ENCODE assay signal across 15 mouse cellular contexts in genomic region chr1:52527656-52528055, GRCm38 (mm10).
"Had no signal": no experiment of that assay in that cellular context is flagged by ENCODE, and none has a peak within 500 bp of the region (broad histone marks: within the 10 kb centered on the region; RNA-seq: fewer than 3 reads in every experiment).

No protein-coding gene starts in this region.

- H3K27ac ChIP-seq: midbrain, embryonic 10.5 days; midbrain, embryonic 12.5 days; neural tube, embryonic 12.5 days; stomach, embryonic 15.5 days; stomach, postnatal 0 days had no signal

- DNase-seq: lung, adult 18-20 months; lung, embryonic 14.5 days; lung, postnatal 10 days; lung, postnatal 4 days; midbrain, embryonic 14.5 days; right cerebral cortex, postnatal 14 days; thymus, adult 2 months; thymus, postnatal 25 days; thymus, postnatal 4 days had no signal

- H3K36me3 ChIP-seq: midbrain, embryonic 10.5 days; midbrain, embryonic 12.5 days; neural tube, embryonic 12.5 days; stomach, embryonic 15.5 days had no signal

- H3K4me1 ChIP-seq: midbrain, embryonic 10.5 days; midbrain, embryonic 12.5 days; neural tube, embryonic 12.5 days; stomach, embryonic 15.5 days had no signal

- H3K9ac ChIP-seq: lung, embryonic 14.5 days; midbrain, embryonic 12.5 days; neural tube, embryonic 12.5 days; stomach, embryonic 15.5 days had no signal

- H3K4me3 ChIP-seq: midbrain, embryonic 10.5 days; midbrain, embryonic 12.5 days; myocyte; neural tube, embryonic 12.5 days; stomach, embryonic 15.5 days had no signal

- H3K9me3 ChIP-seq: midbrain, embryonic 10.5 days; midbrain, embryonic 12.5 days; neural tube, embryonic 12.5 days; stomach, embryonic 15.5 days had no signal

- H3K27me3 ChIP-seq: midbrain, embryonic 12.5 days; neural tube, embryonic 12.5 days; stomach, embryonic 15.5 days had no signal
